29 mouse cellular contexts compared by ENCODE assay signal in the genomic region with DNA sequence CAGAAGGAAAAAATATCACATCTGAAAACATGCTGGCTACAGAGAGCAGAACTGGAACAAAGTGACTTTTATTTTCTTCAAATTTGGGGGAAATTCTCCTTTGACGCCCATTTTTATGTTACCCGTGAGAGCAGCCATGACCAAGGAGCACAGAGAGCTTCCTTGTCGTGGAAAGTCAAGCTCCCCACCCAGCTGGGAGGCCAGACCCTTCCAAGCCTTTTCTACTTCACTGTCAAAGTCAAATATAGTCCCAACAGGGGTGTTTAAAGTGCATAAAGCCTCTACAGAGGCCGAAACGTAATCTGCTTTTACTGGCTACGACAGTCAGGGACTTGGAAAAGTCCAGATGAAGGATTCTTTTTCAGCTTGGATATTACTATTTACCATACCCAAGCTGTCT.
DNase-seq lines count a peak whose midpoint lies in the region; ATAC-seq and TF ChIP-seq lines count a peak whose summit lies in the region.
"Had no signal": no experiment of that assay in that cellular context is flagged by ENCODE, and none has a peak within 500 bp of the region (broad histone marks: within the 10 kb centered on the region; RNA-seq: fewer than 3 reads in every experiment).

No protein-coding gene starts in this region.

- no peaks in the 10 kb centered on the region for H3K36me3 ChIP-seq in embryonic facial prominence, embryonic 12.5 days
- no peaks in the 10 kb centered on the region for H3K36me3 ChIP-seq in embryonic facial prominence, embryonic 10.5 days (replicated peaks)
- no peaks in the 10 kb centered on the region for H3K36me3 ChIP-seq in limb, embryonic 15.5 days
- H3K36me3 ChIP-seq: forebrain, embryonic 15.5 days; G1E; heart, embryonic 12.5 days; liver, embryonic 13.5 days; midbrain, embryonic 10.5 days; midbrain, embryonic 15.5 days; neural tube, embryonic 15.5 days had no signal

- ATAC-seq in embryonic facial prominence, embryonic 12.5 days (ENCODE audit: insufficient number of reproducible peaks, insufficient read depth, low FRiP score, low TSS enrichment): no peak
- peak; percentile 69; the same call in 1 of the 2 replicates for ATAC-seq in limb, embryonic 15.5 days (ENCODE audit: insufficient number of reproducible peaks, low FRiP score, low TSS enrichment, low read depth)
- ATAC-seq in cerebellum, adult (ENCODE audit: insufficient number of reproducible peaks, low FRiP score, low TSS enrichment): no peak
- ATAC-seq: forebrain, embryonic 15.5 days; intestine, postnatal 0 days; midbrain, embryonic 15.5 days had no signal

- no peak for TF ChIP-seq POLR2A in embryonic fibroblast, embryonic 13.5 days (IDR thresholded peaks at IDR 0.05; ENCODE audit: low read depth, low read length)

- H3K9me3 ChIP-seq in embryonic facial prominence, embryonic 12.5 days: no peaks in the 10 kb centered on the region
- no peaks in the 10 kb centered on the region for H3K9me3 ChIP-seq in embryonic facial prominence, embryonic 10.5 days
- no peaks in the 10 kb centered on the region for H3K9me3 ChIP-seq in limb, embryonic 15.5 days
- H3K9me3 ChIP-seq: forebrain, embryonic 15.5 days; heart, embryonic 12.5 days; liver, embryonic 13.5 days; midbrain, embryonic 10.5 days; midbrain, embryonic 15.5 days; neural tube, embryonic 15.5 days had no signal

- no peak overlapping the region for H3K4me2 ChIP-seq in embryonic facial prominence, embryonic 12.5 days (replicated peaks)
- no peak overlapping the region for H3K4me2 ChIP-seq in limb, embryonic 15.5 days
- H3K4me2 ChIP-seq: forebrain, embryonic 15.5 days; hindbrain, embryonic 14.5 days; liver, embryonic 13.5 days; midbrain, embryonic 15.5 days; neural tube, embryonic 15.5 days had no signal

- no peak overlapping the region for H3K9ac ChIP-seq in embryonic facial prominence, embryonic 12.5 days
- H3K9ac ChIP-seq in limb, embryonic 15.5 days: no peak overlapping the region
- H3K9ac ChIP-seq: forebrain, embryonic 15.5 days; heart, embryonic 12.5 days; hindbrain, embryonic 14.5 days; liver, embryonic 13.5 days; midbrain, embryonic 15.5 days; neural tube, embryonic 15.5 days had no signal

- DNase-seq in embryonic facial prominence, embryonic 10.5 days (ENCODE audit: low spot score): no peak
- DNase-seq in gastrocnemius, postnatal 25 days: peak; percentile 48
- DNase-seq in gastrocnemius, postnatal 10 days: no peak
- DNase-seq in B cell, adult 2 months: no peak
- DNase-seq: adrenal gland, adult 8-10 months; cerebellum, adult 11 months; cerebellum, adult 9-10 months; cerebellum, postnatal 36 days; kidney, adult 9 months; kidney, postnatal 10 days; layer of hippocampus, adult 9-11 months; liver, embryonic 13.5 days; lung, adult 2 months; retina, postnatal 1 day; right cerebral cortex, postnatal 25 days; thymus, adult 2 months; thymus, postnatal 36 days had no signal

- peaks cover 6% of the 10 kb centered on the region for H3K4me1 ChIP-seq in embryonic facial prominence, embryonic 12.5 days
- peaks cover 13% of the 10 kb centered on the region for H3K4me1 ChIP-seq in embryonic facial prominence, embryonic 10.5 days
- peaks cover 12% of the 10 kb centered on the region for H3K4me1 ChIP-seq in embryonic fibroblast, embryonic 13.5 days (ENCODE audit: control insufficient read depth, insufficient read depth, low read length)
- peaks cover 24% of the 10 kb centered on the region for H3K4me1 ChIP-seq in limb, embryonic 15.5 days
- H3K4me1 ChIP-seq: forebrain, embryonic 15.5 days; liver, embryonic 13.5 days had no signal

- no peak for TF ChIP-seq CTCF in embryonic fibroblast, embryonic 13.5 days (IDR thresholded peaks at IDR 0.05; ENCODE audit: borderline replicate concordance, insufficient read depth, low read length)

- no peak overlapping the region for H3K4me3 ChIP-seq in embryonic facial prominence, embryonic 12.5 days
- H3K4me3 ChIP-seq in embryonic facial prominence, embryonic 10.5 days: no peak overlapping the region
- no peak overlapping the region for H3K4me3 ChIP-seq in embryonic fibroblast, embryonic 13.5 days (ENCODE audit: insufficient read depth, low read length)
- H3K4me3 ChIP-seq in limb, embryonic 15.5 days: no peak overlapping the region
- H3K4me3 ChIP-seq: forebrain, embryonic 15.5 days; heart, embryonic 12.5 days; liver, embryonic 13.5 days; midbrain, embryonic 10.5 days; midbrain, embryonic 15.5 days; neural tube, embryonic 15.5 days had no signal

- peak overlapping the region; percentile 54; the same call in 1 of the 2 replicates for H3K27ac ChIP-seq in embryonic facial prominence, embryonic 12.5 days
- H3K27ac ChIP-seq in embryonic facial prominence, embryonic 10.5 days (replicated peaks): no peak overlapping the region
- H3K27ac ChIP-seq in embryonic fibroblast, embryonic 13.5 days (ENCODE audit: insufficient read depth, low read length): 0 out of 2 replicates have a peak overlapping the region, but pooled peaks have one; percentile 20
- H3K27ac ChIP-seq in limb, embryonic 15.5 days: peak overlapping the region; percentile 73
- H3K27ac ChIP-seq: forebrain, embryonic 15.5 days; hindbrain, embryonic 14.5 days; liver, embryonic 13.5 days; midbrain, embryonic 10.5 days; midbrain, embryonic 15.5 days; neural tube, embryonic 15.5 days had no signal

- H3K27me3 ChIP-seq in embryonic facial prominence, embryonic 12.5 days: no peaks in the 10 kb centered on the region
- H3K27me3 ChIP-seq in embryonic facial prominence, embryonic 10.5 days (replicated peaks; ENCODE audit: low read depth, poor library complexity, severe bottlenecking): no peaks in the 10 kb centered on the region
- H3K27me3 ChIP-seq in limb, embryonic 15.5 days: no peaks in the 10 kb centered on the region
- H3K27me3 ChIP-seq: forebrain, embryonic 15.5 days; heart, embryonic 12.5 days; midbrain, embryonic 15.5 days; neural tube, embryonic 15.5 days had no signal

- 56% methylated on average over 6 of the region's 6 CpGs for WGBS in embryonic facial prominence, embryonic 12.5 days
- 72% methylated on average over 6 of the region's 6 CpGs for WGBS in embryonic facial prominence, embryonic 10.5 days
- 40% methylated on average over 6 of the region's 6 CpGs for WGBS in limb, embryonic 15.5 days
